Mouse (Mus musculus) ES-Bruce4 (cell line): ENCODE results near the gene Akap13.

Experiments used
- CTCF ChIP-seq: IDR thresholded peaks from one replicate; pipeline ENCODE4 v1.8.1; 2011; ENCODE audit warnings: low read depth, low read length
- EP300 ChIP-seq: IDR thresholded peaks from 2 replicates; pipeline ENCODE4 v1.6.1; 2011; ENCODE audit warnings: low read depth, low read length; ENCODE audit not compliant: insufficient read depth
- POLR2A ChIP-seq: IDR thresholded peaks from one replicate; pipeline ENCODE4 v1.8.1; 2011; ENCODE audit warnings: low read length; ENCODE audit not compliant: insufficient read depth

GRCm38 (mm10) chr7:75712808-75713207, 257.5 kb downstream of the Akap13 start:
- TF ChIP-seq POLR2A (no peak), CTCF (no peak), EP300 (no peak)
